12 mouse cellular contexts compared by ENCODE assay signal in genomic region chr8:13601166-13601565, GRCm38 (mm10). TPM values are rescaled to one million over a fixed set of nuclear protein-coding genes. Genes with fewer than 3 reads are reported as not detected.
DNase-seq lines count a peak whose midpoint lies in the region; ATAC-seq and TF ChIP-seq lines count a peak whose summit lies in the region.
"Had no signal": no experiment of that assay in that cellular context is flagged by ENCODE, and none has a peak within 500 bp of the region (broad histone marks: within the 10 kb centered on the region; RNA-seq: fewer than 3 reads in every experiment).

No protein-coding gene starts in this region.

- H3K4me3 ChIP-seq in gastrocnemius, adult 2 months, result peak overlapping the region; percentile 34; the same call in 1 of the 2 replicates
- no peak overlapping the region for H3K4me3 ChIP-seq in stomach, postnatal 0 days (ENCODE audit: low read depth, low read length)
- H3K4me3 ChIP-seq: hindbrain, embryonic 15.5 days had no signal

- DNase-seq in gastrocnemius, adult 2 months, result no peak
- DNase-seq in gastrocnemius, postnatal 4 days (ENCODE audit: low spot score in 2 of 2), result no peak
- DNase-seq in ZHBTc4 (ENCODE audit: low read depth, low spot score) (peak; percentile 26), MN1 (ENCODE audit: low spot score) (no peak)
- DNase-seq in lung, postnatal 36 days, result peak; percentile 68
- DNase-seq in stomach, postnatal 0 days (ENCODE audit: low spot score), result no peak
- no peak for DNase-seq in cerebellum, adult 11 months
- DNase-seq in cerebellum, postnatal 4 days (ENCODE audit: low spot score in 2 of 2), result no peak
- DNase-seq: adrenal gland, adult 2 months; layer of hippocampus, adult 9-11 months had no signal

- no peaks in the 10 kb centered on the region for H3K27me3 ChIP-seq in stomach, postnatal 0 days (ENCODE audit: control insufficient read depth, insufficient read depth, low read length)
- H3K27me3 ChIP-seq: hindbrain, embryonic 15.5 days had no signal

- no peak for ATAC-seq in stomach, postnatal 0 days (ENCODE audit: low FRiP score, low TSS enrichment)

- no peak for TF ChIP-seq EP300 in stomach, postnatal 0 days (optimal IDR thresholded peaks at IDR 0.05)

- H3K4me2 ChIP-seq in stomach, postnatal 0 days (replicated peaks; ENCODE audit: low read depth), result no peak overlapping the region; the same call in 1 of the 2 replicates
- H3K4me2 ChIP-seq: hindbrain, embryonic 15.5 days had no signal

- 54% methylated on average over 11 of the region's 11 CpGs for WGBS in stomach, postnatal 0 days

- intact Hi-C loops in gastrocnemius, adult 2 months (cut with DNase I), result loop anchor here (5.0 kb wide), 1 partner anchor 126 kb away; no protein-coding TSS in a partner anchor

- H3K9me3 ChIP-seq in stomach, postnatal 0 days (ENCODE audit: control insufficient read depth, low read length), result no peaks in the 10 kb centered on the region
- H3K9me3 ChIP-seq: hindbrain, embryonic 15.5 days had no signal

- peak overlapping the region; percentile 70 for H3K27ac ChIP-seq in gastrocnemius, adult 2 months
- peak overlapping the region; percentile 9; the same call in 1 of the 2 replicates for H3K27ac ChIP-seq in stomach, postnatal 0 days (replicated peaks)
- H3K27ac ChIP-seq: hindbrain, embryonic 15.5 days had no signal

- no peak for TF ChIP-seq CTCF in gastrocnemius, adult 2 months (IDR thresholded peaks at IDR 0.05)
- TF ChIP-seq CTCF in stomach, postnatal 0 days (IDR thresholded peaks at IDR 0.05; ENCODE audit: low read depth), result no peak

- H3K4me1 ChIP-seq in stomach, postnatal 0 days (replicated peaks; ENCODE audit: control insufficient read depth, insufficient read depth), result no peaks in the 10 kb centered on the region
- H3K4me1 ChIP-seq: hindbrain, embryonic 15.5 days had no signal

- H3K36me3 ChIP-seq in stomach, postnatal 0 days (ENCODE audit: control insufficient read depth, insufficient read depth, low read length), result peaks cover 15% of the 10 kb centered on the region

- no peak overlapping the region for H3K9ac ChIP-seq in stomach, postnatal 0 days (ENCODE audit: low read length)
- H3K9ac ChIP-seq: hindbrain, embryonic 15.5 days had no signal

RNA-seq across cellular contexts. Expression of gene 1700029H14Rik, which starts 38.9 kb away (rescaled TPM):
- not detected for total RNA-seq in gastrocnemius, adult 2 months (2021)
- under 1 TPM in 1 of 2 experiments, not detected in 1; 0.26 TPM for total RNA-seq in gastrocnemius, postnatal 4 days (2021)
- not detected in 2 replicates for polyA plus RNA-seq in stomach, postnatal 0 days (2015; fragmentation: Nextera tagmentation; extraction: Ambion mirVana)
- total RNA-seq: adrenal gland, adult 2 months had no signal
- polyA plus RNA-seq: adrenal gland, adult 2 months; hindbrain, embryonic 15.5 days; liver, embryonic 16.5 days had no signal

Comparison
In these comparisons a context has a peak if more than half of its experiments do, and no peak if none do; other contexts are left out.
1. DNase-seq: peak in ZHBTc4 (single experiment) and lung, postnatal 36 days (single experiment); none in gastrocnemius, adult 2 months (single experiment), gastrocnemius, postnatal 4 days (0 of 2), stomach, postnatal 0 days (single experiment), MN1 (single experiment), cerebellum, adult 11 months (single experiment) and cerebellum, postnatal 4 days (0 of 2).